Mouse (Mus musculus) E14TG2a.4 (cell line): ENCODE data around the gene Dcakd.

Source experiments
- CTCF ChIP-seq: conservative IDR thresholded peaks from 2 replicates; pipeline ENCODE4 v1.5.1; 2014; ENCODE audit warnings: low read length
- POU5F1 ChIP-seq: IDR thresholded peaks from 2 replicates; pipeline ENCODE4 v1.6.1; 2014; ENCODE audit warnings: low read length, borderline replicate concordance

GRCm38 (mm10) chr11:102958431-102958830 lies 69.7 kb downstream of the Dcakd start:
- TF ChIP-seq CTCF, result no peak
- TF ChIP-seq POU5F1, result no peak
